Mouse (Mus musculus) regulatory T cell (primary cell): Measurements from ENCODE around the gene Rpl27.
"Not testable (repeated sequence)": the region's sequence is repeated elsewhere in the genome, so short reads cannot be mapped to it uniquely, and the experiment has no call there.

Source experiments
- in situ Hi-C: fragments of 300-600 bp; cut with MboI, MseI; formaldehyde crosslinking; loops from one replicate; pipeline ENCODE4 v1.15.1; 2025; ENCODE audit warnings: high pct_unique_total_duplicates

Rpl27 gene

DNA sequence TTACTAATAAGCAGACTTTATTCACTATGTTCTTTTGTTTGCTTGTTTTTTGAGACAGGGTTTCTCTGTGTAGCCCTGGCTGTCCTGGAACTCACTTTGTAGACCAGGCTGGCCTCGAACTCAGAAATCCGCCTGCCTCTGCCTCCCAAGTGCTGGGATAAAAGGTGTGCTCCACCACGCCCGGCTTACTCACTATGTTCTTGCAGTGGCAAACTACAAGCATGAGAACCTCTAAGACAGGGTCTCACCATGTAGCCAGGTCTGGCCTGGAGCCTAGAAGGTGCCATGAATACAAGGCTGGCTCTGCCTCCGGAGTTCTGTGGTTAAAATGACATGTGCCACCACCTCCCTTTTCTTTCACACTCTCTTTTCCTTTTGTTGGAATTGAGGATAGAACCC lies 24.5 kb downstream of the Rpl27 start:
- in situ Hi-C loops: loop anchor here (25.0 kb wide), 1 partner anchor 946 kb away; the partner anchor contains the start of gene Slc25a39

DNA sequence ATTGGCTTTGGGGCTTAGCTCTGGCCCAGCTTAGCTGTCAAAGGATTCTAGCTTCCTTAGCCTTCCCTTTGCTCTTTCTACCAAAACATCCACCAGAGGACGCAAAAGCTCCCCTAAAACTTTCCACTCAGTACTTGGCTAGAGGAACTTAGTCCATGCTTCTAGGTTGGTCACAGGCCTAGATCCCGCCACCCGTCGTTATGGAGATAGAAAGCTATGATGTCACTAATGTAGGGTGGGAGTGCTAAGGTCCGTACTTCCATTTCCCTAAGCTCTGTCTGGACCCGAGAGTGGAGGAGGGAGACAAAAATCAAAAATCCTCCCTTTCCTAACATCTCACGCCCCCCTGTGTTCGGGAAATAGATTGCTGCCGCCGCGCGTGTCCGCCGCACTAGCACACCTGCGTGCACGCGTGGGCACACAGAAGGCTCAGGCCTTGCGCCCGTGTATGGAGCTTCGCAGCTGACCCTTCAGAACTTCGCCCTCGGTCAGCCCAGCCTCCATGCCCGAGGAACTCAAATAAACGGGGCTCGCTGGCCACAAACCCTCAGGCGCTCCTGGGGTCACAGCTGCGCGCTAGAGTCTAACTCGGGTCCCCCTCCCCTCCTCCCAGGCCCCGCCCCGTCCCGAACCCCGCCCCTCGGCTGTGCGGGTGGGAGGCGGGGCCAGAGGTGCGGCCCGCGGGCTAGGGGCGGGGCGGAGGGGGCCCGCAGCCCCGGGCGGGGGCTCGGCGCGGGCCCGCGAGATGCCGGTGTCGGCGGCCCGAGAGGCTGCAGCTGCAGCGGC lies 25.6 kb downstream of the Rpl27 start:
- in situ Hi-C loops: loop anchor here (25.0 kb wide), 1 partner anchor 945 kb away; the partner anchor contains the start of gene Slc25a39

- in situ Hi-C loops: loop anchor here (25.0 kb wide), 1 partner anchor 944 kb away; the partner anchor contains the start of gene Slc25a39
Measured at GRCm38 (mm10) chr11:101468263-101468688, 26.2 kb downstream of the Rpl27 start.

- in situ Hi-C loops: loop anchor here (25.0 kb wide), 1 partner anchor 944 kb away; the partner anchor contains the start of gene Slc25a39
Measured at GRCm38 (mm10) chr11:101468731-101469130, 26.6 kb downstream of the Rpl27 start.

DNA sequence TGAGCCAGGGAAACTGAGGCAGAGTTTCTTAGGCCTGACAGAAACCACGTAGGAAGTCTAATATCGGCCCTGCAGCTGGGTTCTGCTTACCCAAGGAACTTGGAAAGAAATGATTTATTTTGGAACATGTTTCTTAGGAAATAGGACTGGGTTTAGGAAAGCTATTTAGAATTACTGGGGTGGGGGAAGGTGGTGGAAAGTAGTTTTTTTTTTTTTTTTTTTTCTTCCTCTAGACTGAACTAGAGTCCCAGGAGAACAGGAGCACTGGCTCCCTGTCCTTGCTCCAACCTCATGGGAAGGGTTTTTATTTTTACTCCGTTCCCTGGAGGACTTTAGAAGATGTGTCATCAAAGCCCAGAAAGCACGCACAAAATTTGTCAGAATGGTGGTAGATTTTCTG lies 27.1 kb downstream of the Rpl27 start:
- in situ Hi-C loops: loop anchor here (25.0 kb wide), 1 partner anchor 943 kb away; the partner anchor contains the start of gene Slc25a39

DNA sequence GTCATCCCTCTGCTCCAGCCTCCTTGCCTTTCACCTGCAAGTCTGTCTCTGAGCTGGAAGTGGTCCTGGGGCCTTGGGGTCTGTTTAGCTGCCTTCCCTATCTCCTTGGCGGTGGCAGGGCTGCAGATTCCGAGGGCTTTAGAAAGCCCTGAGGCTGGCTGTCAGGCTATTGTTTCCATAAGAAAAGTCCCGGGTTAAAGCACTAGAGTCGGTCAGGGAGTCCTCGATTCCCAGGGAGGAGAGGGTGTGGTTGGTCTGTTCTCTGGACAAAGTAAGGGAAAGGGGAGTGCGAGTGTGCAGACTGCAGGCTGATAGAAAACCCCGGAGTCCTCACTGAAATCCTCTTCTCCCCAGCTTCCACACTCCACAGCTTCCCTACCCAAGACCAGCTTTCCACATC lies 28.1 kb downstream of the Rpl27 start:
- in situ Hi-C loops: loop anchor here (25.0 kb wide), 1 partner anchor 942 kb away; the partner anchor contains the start of gene Slc25a39

- in situ Hi-C loops: loop anchor here (25.0 kb wide), 1 partner anchor 940 kb away; the partner anchor contains the start of gene Slc25a39
Measured at GRCm38 (mm10) chr11:101471926-101472325, 29.8 kb downstream of the Rpl27 start.

GRCm38 (mm10) chr11:101472336-101472735 lies 30.2 kb downstream of the Rpl27 start:
- in situ Hi-C loops: loop anchor here (25.0 kb wide), 1 partner anchor 940 kb away; the partner anchor contains the start of gene Slc25a39

- in situ Hi-C loops: loop anchor here (25.0 kb wide), 1 partner anchor 939 kb away; the partner anchor contains the start of gene Slc25a39
Measured at GRCm38 (mm10) chr11:101473686-101474085, 31.6 kb downstream of the Rpl27 start.

DNA sequence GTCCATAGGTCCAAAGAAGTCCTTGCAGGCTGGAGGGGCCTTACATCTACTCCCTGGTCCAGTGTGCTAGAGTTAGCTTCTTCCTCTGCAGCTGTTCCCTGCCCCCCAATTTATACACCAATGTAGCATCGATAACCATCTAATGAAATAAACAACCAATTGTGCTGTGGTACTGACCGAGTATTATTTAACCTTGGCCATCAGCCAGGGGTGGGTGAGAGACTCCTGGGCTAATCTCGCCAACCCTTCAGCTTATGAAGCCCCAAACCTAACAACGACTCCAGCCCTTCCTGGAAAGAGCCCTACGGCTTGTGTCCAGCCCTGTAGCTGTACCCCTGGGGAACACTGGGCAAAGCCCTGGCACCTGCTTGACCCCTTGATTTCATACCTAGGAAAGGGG lies 32.2 kb downstream of the Rpl27 start:
- in situ Hi-C loops: loop anchor here (25.0 kb wide), 1 partner anchor 938 kb away; the partner anchor contains the start of gene Slc25a39

- in situ Hi-C loops: not testable (repeated sequence)
Measured at GRCm38 (mm10) chr11:101476361-101476760, 34.3 kb downstream of the Rpl27 start.

GRCm38 (mm10) chr11:101477194-101477551 lies 35.1 kb downstream of the Rpl27 start:
- in situ Hi-C loops: no loop called here

DNA sequence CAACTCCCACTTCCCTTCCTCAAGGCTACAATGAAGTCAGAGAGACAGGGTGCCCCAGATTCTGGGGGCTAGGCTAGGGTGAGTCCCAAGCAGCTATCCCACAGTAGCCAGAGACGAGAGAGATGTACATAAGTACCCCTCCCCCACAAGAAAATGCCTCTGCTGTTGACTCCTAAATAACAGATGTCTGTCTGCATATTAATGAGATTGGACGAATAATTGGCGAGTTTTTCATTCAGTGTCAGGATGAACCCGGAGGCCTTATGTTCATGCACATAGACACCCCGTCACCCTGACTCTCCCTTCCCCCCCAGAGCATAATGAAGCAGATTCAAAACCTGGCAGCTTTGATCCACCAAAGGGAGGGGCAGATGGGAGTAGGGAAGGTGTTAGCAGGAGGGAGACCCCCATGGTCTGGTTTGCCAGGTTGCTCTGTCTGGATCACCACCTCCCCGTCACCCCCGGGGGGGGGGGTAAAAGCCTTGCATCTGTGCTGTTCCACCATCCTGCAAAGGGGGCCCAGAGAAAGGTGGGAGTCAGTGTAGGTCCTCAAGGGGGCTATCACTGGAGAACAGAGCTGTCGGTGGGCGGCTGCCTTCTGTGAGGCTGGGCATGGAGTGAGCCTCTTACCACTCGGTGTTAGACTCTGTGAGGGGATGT lies 35.6 kb downstream of the Rpl27 start:
- in situ Hi-C loops: no loop called here

DNA sequence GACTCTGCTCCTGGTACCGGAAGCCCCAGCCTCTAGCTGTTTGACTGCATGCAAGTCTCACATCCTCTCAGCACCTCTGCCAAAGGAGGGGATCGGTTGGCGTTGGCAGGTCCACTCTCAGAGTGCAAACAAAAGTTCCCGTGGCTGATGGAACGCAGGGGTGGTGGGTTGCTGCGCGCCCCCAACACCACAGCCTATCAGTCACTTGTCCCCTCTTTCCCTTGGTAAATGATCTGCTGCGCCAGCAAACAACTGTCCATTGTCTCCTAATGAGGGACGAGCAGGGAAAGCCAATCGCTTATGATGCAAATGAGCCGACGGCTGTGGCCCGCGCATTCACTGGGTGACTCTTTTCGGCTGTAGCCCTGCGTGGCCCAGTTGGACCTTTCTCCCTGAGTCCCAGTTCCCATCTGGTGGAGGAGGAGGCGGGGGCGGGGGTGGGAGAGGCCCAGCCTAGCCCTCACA lies 37.1 kb downstream of the Rpl27 start:
- in situ Hi-C loops: no loop called here

DNA sequence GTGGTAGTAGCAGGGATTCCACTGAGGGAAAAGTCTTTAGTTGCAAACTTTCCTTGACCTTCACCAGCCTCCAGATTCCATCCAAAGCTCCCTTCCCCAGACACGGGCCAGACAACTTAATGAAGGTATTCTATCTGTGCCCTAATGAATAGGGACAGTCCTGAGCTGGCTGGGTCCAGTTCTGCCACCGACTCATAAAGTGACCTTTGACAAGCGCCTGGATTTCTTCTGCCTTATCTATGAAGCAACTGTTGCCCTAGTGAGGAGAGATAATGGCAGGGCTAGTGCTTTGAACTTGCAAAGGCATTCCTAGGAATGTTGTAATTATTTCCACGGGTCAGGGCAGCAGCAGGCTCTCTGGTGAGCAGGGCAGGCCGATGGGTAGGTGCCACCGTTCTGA lies 38.8 kb downstream of the Rpl27 start:
- in situ Hi-C loops: no loop called here

GRCm38 (mm10) chr11:101483804-101484203 lies 41.7 kb downstream of the Rpl27 start:
- in situ Hi-C loops: no loop called here

- in situ Hi-C loops: no loop called here
Measured at GRCm38 (mm10) chr11:101484245-101484644, 42.1 kb downstream of the Rpl27 start.

DNA sequence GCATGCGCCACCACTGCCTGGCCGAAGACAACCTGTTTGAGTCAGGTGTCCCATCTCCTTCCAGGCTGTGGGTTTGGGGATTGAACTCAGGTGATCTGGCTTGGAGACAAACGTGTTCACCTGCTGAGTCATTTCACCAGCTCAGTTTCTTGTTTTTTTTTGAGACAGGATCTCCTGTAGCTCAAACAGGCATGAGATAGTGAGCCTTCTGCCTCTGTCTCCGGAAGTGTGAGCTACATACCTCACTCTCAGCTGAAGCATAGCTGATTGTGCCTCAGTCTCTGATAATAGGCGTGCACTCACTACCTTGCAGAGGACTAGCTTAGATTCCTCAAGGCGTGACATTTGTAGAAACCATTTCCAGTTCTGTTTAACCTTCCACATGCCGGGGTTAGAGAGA lies 42.7 kb downstream of the Rpl27 start:
- in situ Hi-C loops: no loop called here

GRCm38 (mm10) chr11:101485509-101486028 lies 43.5 kb downstream of the Rpl27 start:
- in situ Hi-C loops: no loop called here

- in situ Hi-C loops: no loop called here
Measured at GRCm38 (mm10) chr11:101486126-101486525, 44.0 kb downstream of the Rpl27 start.
